Mouse (Mus musculus) WW6 (cell line): ENCODE data around the gene Slc12a1.

Source experiments
- DNase-seq: peaks from one replicate; pipeline ENCODE4 v3.0.0-alpha.2; 2013; ENCODE audit warnings: low read depth, low spot score

Gene Slc12a1

GRCm38 (mm10) chr2:125254630-125255029 is 102.3 kb downstream of the Slc12a1 start:
- no peak for DNase-seq

DNA sequence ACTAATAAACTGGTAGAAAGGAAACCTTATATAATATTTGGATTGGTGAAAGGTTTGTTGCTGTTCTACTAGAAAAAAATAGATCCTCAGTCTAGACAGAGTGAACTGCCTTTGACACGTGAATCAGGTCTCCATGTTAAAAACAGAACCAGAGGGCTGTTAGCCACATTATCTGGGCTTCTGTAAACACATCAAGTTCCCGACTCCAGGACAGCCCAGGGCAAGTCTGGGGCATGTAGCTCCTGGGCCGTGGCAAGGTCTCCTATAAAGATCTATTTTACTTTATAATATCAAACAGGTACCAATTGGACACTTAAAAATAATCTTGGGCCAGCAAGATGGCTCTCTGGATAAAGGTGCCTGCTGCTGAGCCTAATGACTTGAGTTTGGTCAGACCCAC is 103.6 kb downstream of the Slc12a1 start:
- DNase-seq, result no peak

- no peak for DNase-seq
Observed at GRCm38 (mm10) chr2:125259230-125260120, 107.2 kb downstream of the Slc12a1 start.

GRCm38 (mm10) chr2:125260326-125260725 is 108.0 kb downstream of the Slc12a1 start:
- no peak for DNase-seq

GRCm38 (mm10) chr2:125263056-125263455 is 110.8 kb downstream of the Slc12a1 start:
- no peak for DNase-seq

DNA sequence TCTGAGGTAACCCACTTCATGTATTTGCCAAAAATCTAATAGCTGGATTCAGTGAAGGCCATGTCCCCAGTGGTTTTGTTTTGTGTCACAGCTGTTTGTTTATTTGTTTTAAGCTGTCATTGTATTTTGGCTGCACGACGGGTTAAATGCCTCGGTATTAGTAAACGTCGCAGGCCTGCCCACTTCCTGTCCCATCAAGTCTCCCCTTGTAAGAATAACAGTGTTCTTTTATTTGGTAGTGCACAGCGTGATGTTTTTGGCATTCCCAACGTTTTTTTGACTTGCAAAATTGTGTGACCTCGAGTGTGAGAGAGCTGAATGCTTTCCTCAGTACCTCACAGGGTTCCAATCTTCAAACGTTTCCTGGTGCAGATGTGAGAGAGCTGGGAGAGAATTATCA is 111.4 kb downstream of the Slc12a1 start:
- no peak for DNase-seq

GRCm38 (mm10) chr2:125268876-125269275 is 116.6 kb downstream of the Slc12a1 start:
- DNase-seq, result no peak

DNA sequence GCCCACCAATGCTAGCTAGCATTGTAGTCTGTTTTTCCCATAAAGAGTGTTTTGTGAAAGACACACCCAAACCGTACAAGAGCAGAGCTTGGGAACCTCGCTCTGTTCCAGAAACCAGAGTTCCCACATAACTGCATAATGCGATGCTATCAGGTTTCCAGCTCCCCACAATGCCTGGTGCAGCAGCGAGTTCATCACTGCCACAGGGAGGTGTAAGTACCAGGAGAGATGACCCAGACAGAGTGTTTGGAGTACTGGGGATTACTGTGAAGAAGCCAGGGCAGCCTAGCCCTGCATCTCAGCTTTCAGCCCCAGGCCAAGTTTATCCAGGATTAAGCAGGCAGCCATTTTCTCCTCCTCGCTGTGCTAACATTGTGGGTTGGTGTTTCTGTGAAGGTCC is 123.3 kb downstream of the Slc12a1 start:
- DNase-seq, result no peak

DNA sequence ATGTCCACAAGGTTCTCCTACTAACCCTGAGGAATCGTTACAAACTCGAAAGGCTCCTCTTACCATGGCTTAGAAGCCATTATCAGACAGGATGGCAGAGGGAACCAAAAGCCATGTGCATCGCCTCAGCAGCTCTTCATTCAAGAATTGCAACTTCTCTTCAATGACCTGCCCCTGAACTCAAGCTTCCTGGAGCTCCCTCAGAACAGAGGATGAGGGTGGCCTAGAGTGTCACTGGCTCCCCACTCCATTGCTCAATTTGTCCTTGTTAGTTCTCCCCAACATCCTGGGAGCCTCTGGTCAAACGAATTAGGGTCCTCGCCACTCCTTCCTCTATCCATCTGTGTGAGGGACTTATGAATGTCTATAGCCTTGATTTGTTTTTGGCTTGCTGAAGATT is 124.4 kb downstream of the Slc12a1 start:
- no peak for DNase-seq

GRCm38 (mm10) chr2:125278474-125278873 is 126.2 kb downstream of the Slc12a1 start:
- no peak for DNase-seq
